Mouse (Mus musculus) urinary bladder, postnatal 14 days (tissue): Measurements from ENCODE around the gene Vnn1.
A peak's percentile ranks its signal among the peaks of the same experiment; 100 is the strongest.

Source experiments
- DNase-seq: peaks from one replicate; pipeline ENCODE4 v3.0.0; 2021; ENCODE audit warnings: low spot score

Vnn1 gene

GRCm38 (mm10) chr10:23894601-23895349 lies at the start of gene Vnn1:
TSS of gene Vnn1 (plus strand) at chr10:23894688.
- peak; percentile 7 for DNase-seq

- no peak for DNase-seq
Measured at GRCm38 (mm10) chr10:23851228-23851912, 43.1 kb upstream of the Vnn1 start, which contains the start of gene Vnn3. TSS of gene Vnn3 (plus strand) at chr10:23851462.

DNA sequence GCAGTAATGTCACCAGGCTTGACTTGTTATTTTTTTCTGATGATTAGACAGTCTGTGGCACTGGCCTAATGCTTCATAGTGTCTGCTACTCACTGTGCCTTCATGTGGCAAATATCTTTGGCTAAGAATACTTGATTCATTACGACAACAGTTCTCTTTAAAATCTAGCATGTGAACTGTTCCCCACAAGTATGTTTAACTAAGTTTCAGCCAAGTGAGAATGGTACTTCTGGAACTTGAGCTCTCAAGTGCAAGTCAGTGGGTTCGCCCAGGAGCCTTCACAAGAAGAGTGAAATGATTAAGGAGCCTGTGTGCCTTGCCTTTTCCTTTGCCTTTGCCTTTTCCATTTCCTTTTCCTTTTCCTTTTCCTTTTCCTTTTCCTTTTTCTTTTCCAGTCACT lies 42.4 kb upstream of the Vnn1 start:
- no peak for DNase-seq

DNA sequence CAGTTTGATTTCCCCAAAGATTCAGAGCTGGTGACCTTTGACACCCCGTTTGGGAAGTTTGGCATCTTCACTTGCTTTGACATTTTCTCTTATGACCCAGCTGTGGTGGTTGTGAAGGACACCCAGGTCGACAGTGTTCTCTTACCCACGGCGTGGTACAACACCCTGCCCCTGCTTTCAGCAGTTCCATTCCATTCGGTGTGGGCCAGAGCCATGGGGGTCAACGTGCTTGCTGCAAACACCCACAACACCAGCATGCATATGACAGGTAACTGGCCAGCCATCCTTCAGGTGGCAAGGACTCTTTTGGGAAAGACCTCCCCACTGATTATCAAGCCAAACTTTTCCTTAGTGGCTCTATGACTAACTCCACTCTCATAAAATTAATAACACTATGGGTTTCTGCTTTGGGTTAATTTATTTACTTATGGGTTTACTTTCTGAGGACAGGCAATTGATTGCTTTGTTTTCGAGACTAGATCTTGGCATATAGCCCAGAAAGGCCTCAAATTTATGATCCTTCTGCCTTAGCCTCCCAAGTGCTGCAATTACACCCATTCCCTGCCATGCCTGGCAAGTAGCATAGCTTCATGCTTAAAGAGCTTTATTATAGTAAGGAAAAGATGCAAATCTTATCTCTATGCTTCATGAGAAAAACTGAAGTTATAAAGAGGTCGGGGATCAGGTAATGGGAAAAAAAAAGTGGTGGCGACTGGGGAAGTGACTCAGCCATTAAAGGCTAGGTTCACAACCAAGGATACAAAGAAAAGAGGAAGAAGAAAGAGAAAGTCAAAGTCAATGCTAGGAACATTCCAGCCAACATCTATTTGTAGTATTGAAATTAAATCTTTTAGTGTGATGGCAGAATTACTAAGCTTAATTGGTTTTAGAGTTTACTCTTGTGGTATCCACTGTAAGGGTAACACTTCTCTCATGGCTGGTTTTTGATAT lies 29.9 kb upstream of the Vnn1 start:
- DNase-seq = no peak

- peak; percentile 26 for DNase-seq
Measured at GRCm38 (mm10) chr10:23880695-23881094, 13.8 kb upstream of the Vnn1 start.

DNA sequence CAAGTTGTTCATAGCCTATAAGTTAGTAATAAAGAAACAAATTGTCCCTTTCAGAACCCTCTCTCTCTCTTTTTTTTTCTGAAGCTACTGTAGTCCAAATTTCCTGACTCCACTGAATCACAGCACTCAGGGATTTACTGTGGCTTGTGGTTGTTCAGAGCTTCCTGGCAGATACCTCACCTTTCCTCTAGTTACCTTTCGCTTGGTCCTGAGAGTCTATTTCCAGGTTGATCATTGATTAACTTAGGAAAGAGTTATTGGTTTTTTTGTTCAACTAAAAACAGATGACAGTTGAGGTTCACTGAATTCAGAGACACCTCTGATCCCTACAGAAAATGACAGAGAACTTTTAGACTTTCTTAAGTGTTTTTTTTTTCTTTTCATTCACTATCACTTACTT lies 9.6 kb upstream of the Vnn1 start:
- no peak for DNase-seq

- DNase-seq = no peak
Measured at GRCm38 (mm10) chr10:23886060-23886459, 8.4 kb upstream of the Vnn1 start.

- DNase-seq = no peak
Measured at GRCm38 (mm10) chr10:23892987-23893386, 1.5 kb upstream of the Vnn1 start.

DNA sequence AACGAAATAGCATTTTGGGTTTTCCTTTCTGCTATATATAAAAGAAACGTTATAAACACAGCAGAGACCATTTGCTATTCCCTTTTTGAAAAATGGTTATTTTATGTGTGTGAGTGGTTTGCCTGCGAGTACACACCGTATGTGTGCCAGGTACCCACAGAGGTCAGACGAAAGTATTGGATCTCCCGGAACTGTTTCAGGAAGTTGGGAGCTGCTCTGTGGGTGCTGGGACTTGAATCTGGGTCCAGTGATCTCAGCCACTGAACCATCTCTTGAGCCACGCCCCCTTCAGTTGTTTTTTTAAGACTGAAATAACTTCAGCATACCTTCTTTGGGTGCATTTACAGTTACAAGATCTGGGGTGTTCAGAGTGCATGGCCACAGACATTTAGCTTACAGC lies 888 bp downstream of the Vnn1 start:
- DNase-seq = no peak

- DNase-seq = no peak
Measured at GRCm38 (mm10) chr10:23901119-23901518, 6.6 kb downstream of the Vnn1 start.

DNA sequence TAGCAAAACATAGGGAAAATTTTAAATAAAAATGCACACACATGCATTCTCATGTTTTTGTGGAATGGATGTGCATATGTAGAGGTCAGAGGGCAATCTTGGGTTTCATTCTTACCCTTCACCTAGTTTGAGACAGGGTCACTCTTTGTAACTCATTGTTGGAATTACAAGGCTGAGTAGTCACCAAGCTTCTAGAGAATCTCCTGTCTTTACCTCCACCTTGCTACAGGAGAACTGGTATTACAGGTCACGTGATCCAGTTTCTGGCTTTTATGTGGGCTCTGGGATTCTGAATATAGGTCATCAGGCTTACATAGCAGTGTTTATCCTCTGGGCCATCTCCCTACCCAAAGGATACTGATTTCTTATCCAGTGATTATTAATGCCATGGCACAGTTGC lies 11.2 kb downstream of the Vnn1 start:
- DNase-seq = no peak

- DNase-seq = no peak
Measured at GRCm38 (mm10) chr10:23920056-23920455, 25.6 kb downstream of the Vnn1 start, which contains the start of gene Taar1. TSS of gene Taar1 (plus strand) at chr10:23920356.

DNA sequence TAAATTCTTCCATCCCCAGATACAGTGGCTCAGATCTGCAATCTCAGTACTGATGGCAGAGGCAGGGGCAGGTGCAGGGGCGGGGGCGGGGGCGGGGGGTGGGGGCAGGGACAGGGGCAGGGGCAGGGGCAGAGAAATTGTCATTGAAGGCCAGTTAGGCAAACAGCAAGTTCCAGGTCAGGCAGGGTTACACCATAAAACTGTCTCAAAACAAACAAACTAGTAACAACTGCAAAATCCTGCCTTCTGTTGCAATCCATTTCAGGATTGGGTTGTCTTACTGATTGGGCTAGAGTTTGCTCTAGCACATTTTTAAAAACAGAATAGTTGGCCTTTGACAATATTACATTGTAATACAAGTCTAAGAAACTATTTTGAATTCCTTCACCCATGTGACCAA lies 28.0 kb downstream of the Vnn1 start:
- no peak for DNase-seq

DNA sequence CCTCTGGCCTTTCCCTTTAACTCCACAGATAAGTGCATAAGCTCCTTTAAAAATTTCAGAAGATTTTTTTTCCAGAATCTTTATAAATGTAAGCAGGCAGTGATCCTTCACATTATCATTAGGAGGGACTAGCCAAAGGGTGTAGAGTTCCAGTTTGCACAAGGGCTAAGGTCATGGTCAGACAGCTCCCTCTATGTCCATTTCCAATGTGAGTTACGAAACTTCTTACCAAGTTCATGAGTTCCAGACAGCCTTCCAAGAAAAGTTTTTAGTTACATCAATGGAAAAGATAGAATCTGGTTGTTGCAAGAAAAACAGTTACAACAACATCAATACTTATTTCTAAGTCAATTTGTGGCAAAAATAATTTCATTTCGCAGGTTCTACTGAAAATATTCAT lies 29.5 kb downstream of the Vnn1 start:
- DNase-seq = no peak

DNA sequence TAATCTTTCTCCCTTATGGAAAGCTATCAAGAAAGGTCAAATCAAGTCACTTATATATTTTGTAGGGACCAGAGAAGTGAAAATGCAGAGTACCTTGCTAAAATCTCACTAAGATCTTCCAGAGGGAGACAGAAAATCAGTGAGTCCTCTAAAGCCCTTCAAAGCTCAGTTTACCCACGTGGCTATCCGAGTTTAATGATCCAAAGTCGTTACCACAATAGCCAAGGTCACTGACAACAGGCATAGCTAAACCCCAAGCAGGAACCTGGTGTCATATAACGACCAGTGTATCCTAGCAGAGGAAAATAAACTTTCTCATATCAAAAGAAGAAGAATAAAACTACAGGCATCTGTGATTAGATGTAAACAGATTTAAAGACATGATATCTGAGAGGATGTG lies 43.1 kb downstream of the Vnn1 start:
- DNase-seq = no peak

- no peak for DNase-seq
Measured at GRCm38 (mm10) chr10:23938312-23938711, 43.8 kb downstream of the Vnn1 start, which contains the start of gene Taar2. TSS of gene Taar2 (plus strand) at chr10:23938572.

DNA sequence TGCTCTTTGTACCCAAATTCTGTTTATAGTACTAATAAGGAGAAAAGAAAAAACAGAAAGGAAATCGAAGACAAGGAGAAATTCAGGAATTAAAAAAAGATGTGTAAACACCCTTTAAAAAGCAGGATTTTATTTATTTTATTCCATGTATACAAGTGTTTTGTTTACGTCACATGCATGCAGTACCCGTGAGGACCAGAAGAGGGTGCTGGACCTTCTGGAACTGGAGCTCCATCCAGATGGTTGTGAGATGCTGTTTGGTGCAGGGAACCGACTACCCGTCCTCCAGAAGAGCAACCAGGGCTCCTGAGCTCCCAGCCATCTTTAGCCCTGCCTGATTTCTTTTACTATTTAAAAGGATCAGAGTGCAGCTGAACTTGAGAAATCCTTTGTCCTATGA lies 48.0 kb downstream of the Vnn1 start:
- DNase-seq = no peak

DNA sequence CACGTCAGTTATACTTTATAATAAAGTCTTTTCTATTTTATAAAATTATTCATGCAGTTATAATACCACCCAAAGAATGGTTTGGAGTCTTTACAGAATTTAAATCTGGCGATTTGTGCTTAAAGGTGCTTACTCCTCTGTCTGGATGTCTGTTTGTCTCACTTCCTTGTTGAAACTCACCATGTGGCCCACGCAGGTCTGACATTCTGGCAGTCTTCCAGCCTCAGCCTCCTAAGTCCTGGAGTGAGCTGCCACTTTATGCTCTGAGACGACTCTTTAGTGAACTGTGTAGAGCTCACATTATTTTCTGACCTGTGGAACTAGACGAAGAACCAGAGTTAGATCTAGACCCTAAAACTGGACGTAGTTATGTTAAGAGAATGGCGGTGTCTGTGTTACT lies 53.5 kb downstream of the Vnn1 start:
- peak; percentile 29 for DNase-seq

DNA sequence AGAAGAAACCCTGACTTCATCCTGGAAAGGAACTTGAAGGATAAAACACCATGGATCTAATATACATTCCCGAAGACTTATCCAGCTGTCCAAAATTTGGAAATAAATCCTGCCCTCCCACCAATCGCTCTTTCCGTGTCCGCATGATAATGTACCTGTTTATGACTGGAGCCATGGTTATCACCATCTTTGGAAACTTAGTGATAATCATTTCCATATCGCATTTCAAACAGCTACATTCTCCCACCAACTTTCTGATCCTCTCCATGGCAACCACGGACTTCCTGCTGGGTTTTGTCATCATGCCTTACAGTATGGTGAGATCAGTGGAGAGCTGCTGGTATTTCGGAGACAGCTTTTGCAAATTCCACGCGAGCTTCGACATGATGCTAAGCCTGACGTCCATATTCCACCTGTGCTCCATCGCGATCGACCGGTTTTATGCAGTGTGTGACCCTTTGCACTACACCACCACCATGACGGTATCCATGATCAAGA lies 55.1 kb downstream of the Vnn1 start, which contains the start of gene Taar3:
Taar3 (plus strand) TSS at position 51 of the 498 bp plus-strand sequence.
- no peak for DNase-seq

DNA sequence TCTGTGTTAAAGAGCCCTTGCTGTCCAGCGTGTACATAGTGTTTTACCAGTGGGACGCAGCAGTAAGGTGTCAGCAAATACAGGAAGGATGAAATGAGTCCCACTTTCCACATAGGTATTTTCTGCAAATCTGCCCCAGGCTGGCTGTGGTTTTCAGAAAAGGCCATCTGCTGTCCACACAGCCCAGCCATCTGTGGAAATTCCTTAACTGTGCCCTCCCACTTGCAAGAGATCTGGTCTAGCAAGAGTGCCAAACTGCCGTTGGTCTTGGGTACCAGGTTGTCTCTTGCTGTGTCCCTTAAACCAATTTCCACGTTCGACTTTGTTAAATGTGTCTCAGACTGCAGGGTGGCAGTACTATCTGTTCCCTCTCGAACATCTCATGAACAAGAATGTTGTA lies 57.2 kb downstream of the Vnn1 start:
- no peak for DNase-seq
